Mouse (Mus musculus) embryonic facial prominence, embryonic 15.5 days (tissue): ENCODE measurements at regions not wholly inside any gene's neighbourhood (a gene's known extent, or its start where the extent isn't known, plus 50 kb on each side); places are given as distances from the start of the nearest gene placed in this dataset.

Experiments used
- ATAC-seq: fragments of 200-750 bp; cut with Nextera tagmentation; 2 replicates; pipeline ENCODE4 v1.8.0; 2017; ENCODE audit warnings: low read depth, moderate TSS enrichment; ENCODE audit not compliant: insufficient number of reproducible peaks, low FRiP score, low TSS enrichment
- H3K27ac ChIP-seq: fragments of 300-500 bp; sonication (generic); replicated peaks from 2 replicates; pipeline ENCODE4 v1.5.1; 2015; ENCODE audit warnings: mild to moderate bottlenecking, inconsistent platforms
- H3K27me3 ChIP-seq: fragments of 300-500 bp; sonication (generic); 2 replicates; pipeline ENCODE4 v1.6.1; 2015; ENCODE audit warnings: inconsistent platforms
- H3K36me3 ChIP-seq: fragments of 300-500 bp; sonication (generic); 2 replicates; pipeline ENCODE4 v1.6.1; 2015; ENCODE audit warnings: mild to moderate bottlenecking, inconsistent platforms
- H3K4me1 ChIP-seq: fragments of 300-500 bp; sonication (generic); 2 replicates; pipeline ENCODE4 v1.6.1; 2015; ENCODE audit warnings: inconsistent platforms
- H3K4me2 ChIP-seq: fragments of 300-500 bp; sonication (generic); replicated peaks from 2 replicates; pipeline ENCODE4 v1.6.1; 2015; ENCODE audit warnings: mild to moderate bottlenecking, inconsistent platforms
- H3K4me3 ChIP-seq: fragments of 300-500 bp; sonication (generic); replicated peaks from 2 replicates; pipeline ENCODE4 v1.5.1; 2015; ENCODE audit warnings: mild to moderate bottlenecking, inconsistent platforms
- H3K9ac ChIP-seq: fragments of 300-500 bp; sonication (generic); 2 replicates; pipeline ENCODE4 v1.6.1; 2015; ENCODE audit warnings: inconsistent platforms
- H3K9me3 ChIP-seq: fragments of 300-500 bp; sonication (generic); replicated peaks from 2 replicates; pipeline ENCODE4 v1.6.1; 2016; ENCODE audit warnings: inconsistent platforms
- WGBS: fragments of 180-500 bp; shearing (Covaris S2); methylation state at CpG from one replicate; pipeline ENCODE4 v1.1.7; 2015; 5-methylcytosine and 5-hydroxymethylcytosine counted together

GRCm38 (mm10) chr13:5497535-5497934, 363.7 kb upstream of the Klf6 start:
- no peaks in the 10 kb centered on the region for H3K36me3 ChIP-seq
- H3K27me3 ChIP-seq: no peaks in the 10 kb centered on the region
- no peak overlapping the region for H3K27ac ChIP-seq
- ATAC-seq: no peak
- H3K9me3 ChIP-seq: no peaks in the 10 kb centered on the region
- no peaks in the 10 kb centered on the region for H3K4me1 ChIP-seq
- no peak overlapping the region for H3K4me3 ChIP-seq
- no peak overlapping the region for H3K4me2 ChIP-seq
- H3K9ac ChIP-seq: no peak overlapping the region

GRCm38 (mm10) chr13:5511784-5512183, 349.5 kb upstream of the Klf6 start:
- Histone ChIP-seq H3K27ac (no peak overlapping the region), H3K27me3 (no peaks in the 10 kb centered on the region), H3K9ac (no peak overlapping the region), H3K4me1 (no peaks in the 10 kb centered on the region), H3K4me2 (no peak overlapping the region), H3K36me3 (no peaks in the 10 kb centered on the region), H3K4me3 (no peak overlapping the region), H3K9me3 (no peaks in the 10 kb centered on the region)
- no peak for ATAC-seq

- Histone ChIP-seq H3K9ac (no peak overlapping the region), H3K36me3 (no peaks in the 10 kb centered on the region), H3K4me1 (no peaks in the 10 kb centered on the region), H3K4me2 (no peak overlapping the region), H3K27me3 (no peaks in the 10 kb centered on the region), H3K27ac (no peak overlapping the region), H3K9me3 (no peaks in the 10 kb centered on the region), H3K4me3 (no peak overlapping the region)
- no peak for ATAC-seq
- 65% methylated on average over 2 of the region's 2 CpGs for WGBS
Observed at GRCm38 (mm10) chr13:5515552-5515951, 345.7 kb upstream of the Klf6 start.

GRCm38 (mm10) chr13:5516088-5516487, 345.2 kb upstream of the Klf6 start:
- H3K36me3 ChIP-seq: no peaks in the 10 kb centered on the region
- H3K9ac ChIP-seq: no peak overlapping the region
- no peak overlapping the region for H3K4me2 ChIP-seq
- H3K4me3 ChIP-seq: no peak overlapping the region
- H3K4me1 ChIP-seq: no peaks in the 10 kb centered on the region
- no peaks in the 10 kb centered on the region for H3K9me3 ChIP-seq
- no peaks in the 10 kb centered on the region for H3K27me3 ChIP-seq
- ATAC-seq: no peak
- 91% methylated on average over 2 of the region's 2 CpGs for WGBS
- no peak overlapping the region for H3K27ac ChIP-seq

GRCm38 (mm10) chr13:5519181-5519580, 342.1 kb upstream of the Klf6 start:
- H3K4me3 ChIP-seq: no peak overlapping the region
- WGBS: 90% methylated on average over 1 of the region's 1 CpGs
- ATAC-seq: no peak

GRCm38 (mm10) chr13:5519600-5519999, 341.7 kb upstream of the Klf6 start:
- H3K4me3 ChIP-seq: no peak overlapping the region

More at GRCm38 (mm10) chr13:5519181-5519580, 342.1 kb upstream of the Klf6 start:
- Histone ChIP-seq H3K36me3 (no peaks in the 10 kb centered on the region), H3K9me3 (no peaks in the 10 kb centered on the region), H3K27ac (no peak overlapping the region), H3K27me3 (no peaks in the 10 kb centered on the region), H3K9ac (no peak overlapping the region), H3K4me2 (no peak overlapping the region), H3K4me1 (no peaks in the 10 kb centered on the region)

GRCm38 (mm10) chr13:5527400-5527799, 333.9 kb upstream of the Klf6 start:
- 88% methylated on average over 1 of the region's 1 CpGs for WGBS
- Histone ChIP-seq H3K4me1 (no peaks in the 10 kb centered on the region), H3K4me3 (no peak overlapping the region), H3K36me3 (no peaks in the 10 kb centered on the region), H3K9ac (no peak overlapping the region), H3K27ac (no peak overlapping the region), H3K4me2 (no peak overlapping the region), H3K27me3 (no peaks in the 10 kb centered on the region), H3K9me3 (no peaks in the 10 kb centered on the region)
- no peak for ATAC-seq

More at GRCm38 (mm10) chr13:5519600-5519999, 341.7 kb upstream of the Klf6 start:
- no peaks in the 10 kb centered on the region for H3K36me3 ChIP-seq
- H3K27me3 ChIP-seq: no peaks in the 10 kb centered on the region
- H3K9ac ChIP-seq: no peak overlapping the region
- H3K4me1 ChIP-seq: no peaks in the 10 kb centered on the region
- WGBS: 44% methylated on average over 1 of the region's 1 CpGs
- no peak overlapping the region for H3K4me2 ChIP-seq
- no peak overlapping the region for H3K27ac ChIP-seq
- no peaks in the 10 kb centered on the region for H3K9me3 ChIP-seq
- ATAC-seq: no peak

- H3K4me1 ChIP-seq: no peaks in the 10 kb centered on the region
- no peak overlapping the region for H3K9ac ChIP-seq
- H3K4me3 ChIP-seq: no peak overlapping the region
- H3K9me3 ChIP-seq: no peaks in the 10 kb centered on the region
- no peaks in the 10 kb centered on the region for H3K36me3 ChIP-seq
- no peak for ATAC-seq
- WGBS: 38% methylated on average over 1 of the region's 1 CpGs
- no peak overlapping the region for H3K4me2 ChIP-seq
- H3K27ac ChIP-seq: no peak overlapping the region
- no peaks in the 10 kb centered on the region for H3K27me3 ChIP-seq
Observed at GRCm38 (mm10) chr13:5540321-5540720, 321.0 kb upstream of the Klf6 start.

GRCm38 (mm10) chr13:5545521-5545920, 315.8 kb upstream of the Klf6 start:
- no peak overlapping the region for H3K4me3 ChIP-seq
- no peaks in the 10 kb centered on the region for H3K36me3 ChIP-seq
- H3K27ac ChIP-seq: no peak overlapping the region
- no peak overlapping the region for H3K9ac ChIP-seq
- no peaks in the 10 kb centered on the region for H3K4me1 ChIP-seq
- no peak overlapping the region for H3K4me2 ChIP-seq
- no peak for ATAC-seq
- H3K9me3 ChIP-seq: no peaks in the 10 kb centered on the region
- H3K27me3 ChIP-seq: no peaks in the 10 kb centered on the region

- H3K4me1 ChIP-seq: no peaks in the 10 kb centered on the region
- no peak overlapping the region for H3K4me3 ChIP-seq
- no peaks in the 10 kb centered on the region for H3K36me3 ChIP-seq
- no peaks in the 10 kb centered on the region for H3K9me3 ChIP-seq
- no peak overlapping the region for H3K27ac ChIP-seq
- no peak overlapping the region for H3K4me2 ChIP-seq
- no peaks in the 10 kb centered on the region for H3K27me3 ChIP-seq
- WGBS: 82% methylated on average over 2 of the region's 2 CpGs
- H3K9ac ChIP-seq: no peak overlapping the region
- no peak for ATAC-seq
Observed at GRCm38 (mm10) chr13:5546011-5546410, 315.3 kb upstream of the Klf6 start.

- no peak overlapping the region for H3K27ac ChIP-seq
- 76% methylated on average over 1 of the region's 1 CpGs for WGBS
- no peak for ATAC-seq
- H3K9ac ChIP-seq: no peak overlapping the region
- H3K9me3 ChIP-seq: no peaks in the 10 kb centered on the region
- H3K4me2 ChIP-seq: no peak overlapping the region
- H3K36me3 ChIP-seq: no peaks in the 10 kb centered on the region
- no peak overlapping the region for H3K4me3 ChIP-seq
- no peaks in the 10 kb centered on the region for H3K27me3 ChIP-seq
- H3K4me1 ChIP-seq: no peaks in the 10 kb centered on the region
Observed at GRCm38 (mm10) chr13:5546937-5547336, 314.3 kb upstream of the Klf6 start.

GRCm38 (mm10) chr13:5548768-5549167, 312.5 kb upstream of the Klf6 start:
- no peaks in the 10 kb centered on the region for H3K9me3 ChIP-seq
- H3K4me1 ChIP-seq: no peaks in the 10 kb centered on the region
- H3K27ac ChIP-seq: no peak overlapping the region
- ATAC-seq: no peak
- no peak overlapping the region for H3K9ac ChIP-seq
- no peaks in the 10 kb centered on the region for H3K36me3 ChIP-seq
- no peak overlapping the region for H3K4me2 ChIP-seq
- H3K4me3 ChIP-seq: no peak overlapping the region
- 87% methylated on average over 1 of the region's 1 CpGs for WGBS
- H3K27me3 ChIP-seq: no peaks in the 10 kb centered on the region
